Mouse (Mus musculus): ENCODE data around the gene Mfsd6. TPM values are rescaled to one million over a fixed set of nuclear protein-coding genes. Genes with fewer than 3 reads are reported as not detected.

The Mfsd6 gene
- total RNA-seq, 2 experiments from 2014 or later = 76.9 to 80.1 TPM

Other genes with a start within 250 kb of the Mfsd6 start
- 10 to 100 TPM; 29.8 to 31.4 TPM for gene Nab1, start 226.8 kb downstream of the Mfsd6 start, total RNA-seq (2021)
- 1 to 10 TPM; 3.3 to 5.3 TPM for gene Nemp2, start 96.8 kb downstream of the Mfsd6 start, total RNA-seq (2021)
- 10 to 100 TPM; 34.9 to 37.3 TPM for gene Inpp1, start 90.2 kb upstream of the Mfsd6 start, total RNA-seq (2021)
- gene Hibch, start 117.5 kb upstream of the Mfsd6 start, total RNA-seq (2021) = 10 to 100 TPM; 15.3 to 15.7 TPM

Data from left cerebral cortex, postnatal 36 days (tissue).